Mouse (Mus musculus): ENCODE measurements around the gene Timm29. TPM values are rescaled to one million over a fixed set of nuclear protein-coding genes. Genes with fewer than 3 reads are reported as not detected.
A peak's percentile ranks its signal among the peaks of the same experiment; 100 is the strongest.

Timm29 gene
- polyA plus RNA-seq, 1 experiment from 2014 or later = 35.6 TPM

DNA sequence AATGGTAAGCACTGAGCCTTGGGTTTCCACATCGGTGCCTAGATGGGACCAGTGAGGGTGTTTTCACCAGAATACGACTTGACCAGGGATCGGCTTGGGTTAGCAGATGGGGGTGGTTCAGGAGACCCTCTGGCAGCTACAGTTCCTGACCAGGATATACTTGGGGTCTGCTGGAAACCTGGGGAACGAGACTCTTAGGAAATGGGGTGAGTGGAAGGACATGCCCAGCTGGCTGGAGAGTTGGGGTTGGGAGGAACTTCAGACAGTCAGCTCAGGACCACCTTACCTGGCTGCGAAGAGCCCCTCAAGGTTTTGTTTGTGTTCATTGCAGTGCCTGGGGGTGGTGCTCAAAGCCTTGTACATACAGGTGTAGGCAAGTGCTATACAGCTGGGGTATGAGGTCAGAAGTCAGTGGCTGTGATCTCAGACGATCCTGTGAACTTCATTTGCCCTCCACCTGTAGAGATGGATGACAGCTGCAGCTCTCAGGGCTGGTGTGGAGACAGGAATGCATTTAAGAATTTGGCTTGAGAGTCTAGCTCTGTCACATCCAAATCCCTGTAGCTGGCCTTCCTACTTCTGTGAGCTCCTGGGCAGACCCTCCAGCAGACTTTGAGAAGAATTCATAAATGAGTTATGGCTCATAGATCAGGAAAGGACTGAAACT lies 38.8 kb upstream of the Timm29 start:
- Histone ChIP-seq H3K27me3 (ENCODE audit: insufficient read depth, low read length) (no peaks in the 10 kb centered on the region), H3K4me1 (ENCODE audit: insufficient read depth) (no peaks in the 10 kb centered on the region), H3K4me2 (no peak overlapping the region), H3K4me3 (ENCODE audit: low read depth, low read length) (no peak overlapping the region), H3K27ac (ENCODE audit: low read depth) (no peak overlapping the region), H3K36me3 (ENCODE audit: insufficient read depth) (peaks cover 46% of the 10 kb centered on the region), H3K9ac (no peak overlapping the region), H3K9me3 (ENCODE audit: low read depth, low read length) (no peaks in the 10 kb centered on the region)
- ATAC-seq (ENCODE audit: insufficient read depth) (no peak), DNase-seq (no peak)
- no peak for TF ChIP-seq CTCF (IDR thresholded peaks at IDR 0.05; ENCODE audit: low read depth)
- 76% methylated on average over 6 of the region's 6 CpGs for WGBS

DNA sequence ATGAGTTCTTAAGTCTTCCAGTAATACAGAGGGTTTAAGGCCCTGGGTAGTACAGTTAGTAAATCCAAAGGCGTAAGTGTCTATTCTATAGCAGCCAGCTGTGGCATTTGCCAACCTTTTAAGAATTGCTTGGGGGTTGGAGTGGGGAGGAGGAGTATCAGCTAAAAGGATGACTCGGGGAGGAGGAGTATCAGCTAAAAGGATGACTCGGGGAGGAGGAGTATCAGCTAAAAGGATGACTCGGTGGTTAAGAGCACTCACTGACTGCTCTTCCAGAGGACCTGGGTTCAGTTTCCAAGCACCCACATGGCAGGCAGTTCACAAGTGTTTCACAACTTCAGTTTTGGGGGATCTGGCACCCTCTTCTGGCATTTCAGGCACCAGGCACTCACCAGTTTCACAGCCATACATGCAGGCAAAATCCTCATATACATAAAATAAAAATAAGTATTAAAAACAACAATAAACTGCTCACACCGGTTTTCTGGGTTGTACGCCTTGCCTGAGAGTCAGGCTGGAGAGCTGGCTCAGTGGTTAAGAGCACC lies 37.3 kb upstream of the Timm29 start:
- WGBS = 82% methylated on average over 6 of the region's 6 CpGs
- H3K9ac ChIP-seq = no peak overlapping the region
- no peaks in the 10 kb centered on the region for H3K4me1 ChIP-seq (ENCODE audit: insufficient read depth)
- no peaks in the 10 kb centered on the region for H3K27me3 ChIP-seq (ENCODE audit: insufficient read depth, low read length)
- H3K4me2 ChIP-seq = no peak overlapping the region
- no peaks in the 10 kb centered on the region for H3K9me3 ChIP-seq (ENCODE audit: low read depth, low read length)
- H3K4me3 ChIP-seq (ENCODE audit: low read depth, low read length) = no peak overlapping the region
- no peak overlapping the region for H3K27ac ChIP-seq (ENCODE audit: low read depth)
- no peak for DNase-seq
- no peak for ATAC-seq (ENCODE audit: insufficient read depth)
- H3K36me3 ChIP-seq (ENCODE audit: insufficient read depth) = peaks cover 46% of the 10 kb centered on the region
- TF ChIP-seq CTCF (IDR thresholded peaks at IDR 0.05; ENCODE audit: low read depth) = 0 out of 2 replicates have a peak, but pooled peaks have one; percentile 3

DNA sequence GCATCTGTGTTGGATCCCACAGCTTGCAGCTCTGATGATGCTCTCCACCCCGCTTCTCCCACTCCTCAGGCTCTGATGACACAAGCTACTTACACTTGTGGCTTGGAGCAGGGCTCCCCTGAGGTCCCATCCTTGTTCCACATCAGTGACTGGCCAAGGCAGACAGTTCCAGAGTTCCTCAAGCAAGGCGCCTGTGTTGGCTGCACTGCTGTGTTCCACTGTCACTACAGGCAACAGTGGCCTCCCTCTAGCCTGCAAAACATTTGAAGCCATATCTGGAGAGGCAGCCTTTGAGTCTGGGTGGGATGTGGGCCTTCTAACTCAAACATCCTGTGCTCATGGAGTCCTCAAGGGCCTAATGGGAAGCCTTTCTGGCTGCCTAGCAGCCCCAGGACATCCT lies 35.5 kb upstream of the Timm29 start:
- Histone ChIP-seq H3K27ac (ENCODE audit: low read depth) (no peak overlapping the region), H3K9me3 (ENCODE audit: low read depth, low read length) (no peaks in the 10 kb centered on the region)

DNA sequence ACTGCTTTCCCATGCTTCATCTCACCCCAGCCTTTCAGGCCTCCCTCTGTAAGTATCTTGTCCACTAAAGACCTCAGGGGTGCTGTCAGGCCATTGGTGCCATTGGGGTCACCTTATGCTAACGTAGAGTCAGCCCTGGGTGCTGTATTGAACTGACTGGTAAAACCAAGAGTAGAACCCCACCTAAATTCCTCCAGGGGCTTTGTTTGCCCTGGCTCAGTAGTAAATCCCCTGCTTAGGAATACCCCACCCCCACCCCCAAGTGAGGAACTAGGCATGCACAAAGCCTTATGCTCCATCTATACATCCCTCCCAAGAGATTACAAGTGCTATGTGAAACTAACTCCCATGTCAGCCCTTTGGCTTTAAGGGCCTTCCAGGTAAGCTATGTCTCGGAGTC lies 35.0 kb upstream of the Timm29 start:
- H3K4me2 ChIP-seq = no peak overlapping the region
- no peak overlapping the region for H3K9ac ChIP-seq
- no peak for ATAC-seq (ENCODE audit: insufficient read depth)
- no peaks in the 10 kb centered on the region for H3K9me3 ChIP-seq (ENCODE audit: low read depth, low read length)
- H3K36me3 ChIP-seq (ENCODE audit: insufficient read depth) = peaks cover 43% of the 10 kb centered on the region
- H3K4me1 ChIP-seq (ENCODE audit: insufficient read depth) = no peaks in the 10 kb centered on the region
- H3K4me3 ChIP-seq (ENCODE audit: low read depth, low read length) = no peak overlapping the region
- H3K27ac ChIP-seq (ENCODE audit: low read depth) = no peak overlapping the region
- WGBS = 88% methylated on average over 2 of the region's 2 CpGs
- no peak for TF ChIP-seq CTCF (IDR thresholded peaks at IDR 0.05; ENCODE audit: low read depth)
- no peak for DNase-seq
- H3K27me3 ChIP-seq (ENCODE audit: insufficient read depth, low read length) = no peaks in the 10 kb centered on the region

More for the DNA sequence above, 35.5 kb upstream of the Timm29 start:
- Histone ChIP-seq H3K4me2 (no peak overlapping the region), H3K27me3 (ENCODE audit: insufficient read depth, low read length) (no peaks in the 10 kb centered on the region), H3K4me1 (ENCODE audit: insufficient read depth) (no peaks in the 10 kb centered on the region), H3K4me3 (ENCODE audit: low read depth, low read length) (no peak overlapping the region), H3K9ac (no peak overlapping the region), H3K36me3 (ENCODE audit: insufficient read depth) (peaks cover 40% of the 10 kb centered on the region)
- ATAC-seq (ENCODE audit: insufficient read depth) = no peak
- WGBS = 90% methylated on average over 2 of the region's 2 CpGs
- no peak for TF ChIP-seq CTCF (IDR thresholded peaks at IDR 0.05; ENCODE audit: low read depth)
- DNase-seq = no peak

DNA sequence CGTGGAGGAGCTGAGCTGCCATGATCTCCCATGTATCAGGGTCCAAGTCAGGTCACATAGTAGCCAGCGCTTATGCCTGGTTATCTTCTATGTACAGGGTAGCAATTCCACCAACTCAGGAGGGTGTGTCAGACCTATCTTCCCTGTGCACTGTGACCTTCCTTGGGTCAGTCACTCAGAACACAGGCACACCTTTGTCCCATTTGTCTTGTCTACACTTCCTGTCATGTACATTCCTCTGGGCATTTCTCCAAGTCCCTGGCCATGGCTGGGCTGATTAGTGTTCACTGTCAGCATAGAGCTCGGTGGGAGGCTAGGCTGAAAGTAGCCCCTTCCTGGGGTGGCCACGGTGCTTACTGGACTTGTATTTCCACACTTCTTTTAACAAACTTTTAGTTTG lies 34.2 kb upstream of the Timm29 start:
- no peak overlapping the region for H3K4me2 ChIP-seq

DNA sequence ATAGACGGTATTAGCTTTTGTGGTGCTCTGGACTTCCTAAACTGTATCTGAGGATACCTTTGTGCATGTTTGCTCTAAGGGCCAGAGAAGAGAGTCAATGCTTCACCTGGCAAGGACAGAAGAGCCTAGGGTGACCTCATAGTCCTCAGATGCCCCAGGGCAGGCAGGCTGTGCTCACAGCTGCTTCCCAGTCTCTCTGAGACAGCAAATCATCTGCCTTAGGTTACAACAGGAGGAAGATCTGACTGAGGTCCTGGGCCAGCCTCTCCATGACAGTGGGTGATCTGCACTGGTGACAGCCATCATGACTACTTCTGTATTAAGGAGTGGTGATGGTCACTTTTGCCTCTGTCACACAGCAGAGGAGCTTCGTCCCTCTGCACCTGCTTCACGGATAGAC lies 33.4 kb upstream of the Timm29 start:
- H3K27me3 ChIP-seq (ENCODE audit: insufficient read depth, low read length) = no peaks in the 10 kb centered on the region
- H3K36me3 ChIP-seq (ENCODE audit: insufficient read depth) = peaks cover 37% of the 10 kb centered on the region
- DNase-seq = no peak
- H3K4me3 ChIP-seq (ENCODE audit: low read depth, low read length) = no peak overlapping the region
- H3K9me3 ChIP-seq (ENCODE audit: low read depth, low read length) = no peaks in the 10 kb centered on the region
- no peak overlapping the region for H3K9ac ChIP-seq
- ATAC-seq (ENCODE audit: insufficient read depth) = no peak
- no peak overlapping the region for H3K4me2 ChIP-seq
- 90% methylated on average over 3 of the region's 3 CpGs for WGBS
- no peaks in the 10 kb centered on the region for H3K4me1 ChIP-seq (ENCODE audit: insufficient read depth)
- no peak overlapping the region for H3K27ac ChIP-seq (ENCODE audit: low read depth)
- no peak for TF ChIP-seq CTCF (IDR thresholded peaks at IDR 0.05; ENCODE audit: low read depth)

More for the DNA sequence above, 34.2 kb upstream of the Timm29 start:
- Histone ChIP-seq H3K27me3 (ENCODE audit: insufficient read depth, low read length) (no peaks in the 10 kb centered on the region), H3K9ac (no peak overlapping the region), H3K9me3 (ENCODE audit: low read depth, low read length) (no peaks in the 10 kb centered on the region), H3K4me3 (ENCODE audit: low read depth, low read length) (no peak overlapping the region), H3K4me1 (ENCODE audit: insufficient read depth) (no peaks in the 10 kb centered on the region), H3K27ac (ENCODE audit: low read depth) (0 out of 2 replicates have a peak overlapping the region, but pooled peaks have one; percentile 2), H3K36me3 (ENCODE audit: insufficient read depth) (peaks cover 43% of the 10 kb centered on the region)
- TF ChIP-seq CTCF (IDR thresholded peaks at IDR 0.05; ENCODE audit: low read depth) = no peak
- DNase-seq = peak; percentile 42
- ATAC-seq (ENCODE audit: insufficient read depth) = peak; percentile 29; the same call in 1 of the 2 replicates
- 68% methylated on average over 4 of the region's 4 CpGs for WGBS

DNA sequence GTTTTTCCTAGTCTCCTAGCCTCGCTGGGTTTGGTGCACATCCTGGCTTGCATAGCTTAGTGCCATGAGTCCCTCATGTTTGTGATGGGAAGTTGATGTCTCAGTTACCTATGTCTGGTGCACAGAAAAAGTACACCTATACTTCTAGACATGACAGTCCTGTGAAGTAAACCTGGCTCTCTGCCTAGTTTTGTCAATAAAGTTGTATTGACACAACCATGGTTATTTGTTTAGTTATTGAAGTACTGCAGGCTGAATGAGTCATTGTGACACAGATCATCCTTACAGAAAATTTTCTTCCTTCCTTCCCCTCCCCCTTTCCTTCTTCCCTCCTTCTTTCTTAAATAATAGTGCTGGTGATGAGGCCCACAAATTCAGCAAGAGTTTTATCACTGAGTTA lies 28.1 kb upstream of the Timm29 start:
- Histone ChIP-seq H3K4me2 (no peak overlapping the region), H3K36me3 (ENCODE audit: insufficient read depth) (peaks cover 20% of the 10 kb centered on the region; the same call in 1 of the 2 replicates), H3K27me3 (ENCODE audit: insufficient read depth, low read length) (no peaks in the 10 kb centered on the region), H3K9me3 (ENCODE audit: low read depth, low read length) (no peaks in the 10 kb centered on the region), H3K9ac (no peak overlapping the region), H3K4me3 (ENCODE audit: low read depth, low read length) (no peak overlapping the region), H3K4me1 (ENCODE audit: insufficient read depth) (no peaks in the 10 kb centered on the region), H3K27ac (ENCODE audit: low read depth) (no peak overlapping the region)
- 59% methylated on average over 1 of the region's 1 CpGs for WGBS
- no peak for TF ChIP-seq CTCF (IDR thresholded peaks at IDR 0.05; ENCODE audit: low read depth)
- no peak for ATAC-seq (ENCODE audit: insufficient read depth)
- DNase-seq = no peak
